Mouse (Mus musculus) forelimb bud, embryonic 11.5 days (tissue): ENCODE measurements around the gene Pde9a.
"Not testable (repeated sequence)": the region's sequence is repeated elsewhere in the genome, so short reads cannot be mapped to it uniquely, and the experiment has no call there.

Source experiments
- DNase-seq: peaks from one replicate; pipeline ENCODE4 v3.0.0-alpha.2; 2012; ENCODE audit warnings: low read depth, low spot score

Gene Pde9a

GRCm38 (mm10) chr17:31385671-31386665 lies at the start of gene Pde9a:
TSS of gene Pde9a (plus strand) at chr17:31386210.
- DNase-seq, result peak; percentile 81

DNA sequence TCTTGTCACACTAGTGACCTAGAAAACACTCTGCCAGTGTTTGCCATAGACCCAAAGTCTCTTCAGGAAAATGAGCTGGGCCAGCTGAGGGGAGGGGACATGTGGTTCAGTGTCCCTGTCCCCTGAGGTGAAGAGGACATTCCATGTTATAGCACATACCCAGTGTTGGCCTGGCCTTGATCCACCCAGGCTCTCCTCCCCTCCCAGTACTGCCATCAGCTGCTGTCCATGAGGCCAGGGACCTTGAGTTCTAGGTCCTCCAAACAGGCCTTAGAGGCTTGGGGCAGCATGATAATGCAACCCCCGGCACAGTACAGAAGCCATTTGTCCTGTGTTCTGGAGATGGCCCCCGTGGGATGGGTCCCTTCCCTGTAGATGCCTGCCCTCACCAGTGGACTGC lies 46.2 kb upstream of the Pde9a start:
- no peak for DNase-seq

DNA sequence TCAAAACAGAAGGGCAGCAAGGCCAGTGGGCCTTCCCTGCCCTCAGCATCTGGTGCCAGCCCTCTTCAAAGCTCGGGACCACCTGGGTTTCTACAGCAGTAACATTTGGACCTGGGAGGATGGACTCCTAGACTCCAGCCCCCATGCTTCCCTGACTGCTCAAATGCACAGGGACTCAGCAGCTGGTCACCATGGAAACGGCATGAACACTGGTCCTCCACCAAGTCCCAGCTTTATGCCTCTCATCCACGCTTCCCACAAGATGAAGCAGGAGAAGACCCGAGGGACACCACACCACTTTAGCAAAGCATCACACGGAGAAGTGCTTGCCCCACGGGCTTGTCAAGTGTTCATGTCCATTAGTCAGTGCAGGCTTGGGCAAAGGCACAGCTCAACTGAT lies 43.8 kb upstream of the Pde9a start:
- DNase-seq, result no peak

DNA sequence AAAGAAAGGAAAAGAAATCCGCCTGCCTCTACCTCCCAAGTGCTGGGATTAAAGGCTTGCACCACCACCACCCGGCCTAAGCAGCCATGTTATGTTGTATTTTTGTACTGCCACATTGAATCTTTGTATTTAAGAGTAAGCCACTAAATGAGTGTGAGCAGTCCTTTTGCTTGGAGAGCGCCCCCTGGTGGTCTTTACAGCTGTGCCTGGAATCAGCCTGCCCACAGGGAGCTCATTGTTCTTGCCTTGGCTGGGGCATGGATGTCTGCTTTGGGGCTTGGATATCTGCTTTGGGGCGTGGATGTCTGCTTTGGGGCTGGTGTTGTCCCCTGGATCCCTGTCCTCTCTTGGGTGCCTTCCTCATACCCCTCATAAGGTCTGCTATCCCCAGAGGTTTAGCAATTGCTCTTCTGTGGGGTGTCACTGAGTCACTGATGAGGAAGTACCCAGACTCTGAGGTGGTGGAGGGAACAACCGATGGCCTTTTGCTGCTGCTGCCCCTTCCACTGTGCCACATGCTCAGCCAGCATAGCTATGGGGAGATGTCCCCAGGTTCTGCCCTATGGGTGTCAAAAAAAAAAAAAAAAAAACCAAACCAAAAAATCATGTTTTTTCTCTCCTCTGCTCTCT lies 41.7 kb upstream of the Pde9a start:
- peak; percentile 80 for DNase-seq

DNA sequence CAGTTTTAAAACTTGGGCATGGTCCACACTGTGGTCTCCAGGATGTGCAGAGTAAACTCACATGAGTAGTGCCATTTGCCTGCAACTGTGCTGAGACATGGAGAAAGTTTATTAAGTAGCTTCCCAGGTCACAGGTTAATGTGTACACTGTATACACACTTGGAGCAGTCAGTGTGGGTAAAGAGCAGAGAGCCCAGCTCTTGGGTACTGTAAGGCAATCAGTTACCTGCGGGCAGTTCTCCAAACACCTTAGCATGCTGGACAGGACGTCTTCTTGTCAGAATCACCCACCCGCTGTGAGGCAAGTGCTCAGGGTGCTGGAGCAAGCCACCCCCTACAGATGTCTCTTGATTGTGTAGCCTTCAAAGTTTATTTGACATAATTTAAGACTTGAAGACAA lies 41.2 kb upstream of the Pde9a start:
- DNase-seq, result no peak

- DNase-seq, result no peak
Measured at GRCm38 (mm10) chr17:31348129-31348528, 37.9 kb upstream of the Pde9a start.

DNA sequence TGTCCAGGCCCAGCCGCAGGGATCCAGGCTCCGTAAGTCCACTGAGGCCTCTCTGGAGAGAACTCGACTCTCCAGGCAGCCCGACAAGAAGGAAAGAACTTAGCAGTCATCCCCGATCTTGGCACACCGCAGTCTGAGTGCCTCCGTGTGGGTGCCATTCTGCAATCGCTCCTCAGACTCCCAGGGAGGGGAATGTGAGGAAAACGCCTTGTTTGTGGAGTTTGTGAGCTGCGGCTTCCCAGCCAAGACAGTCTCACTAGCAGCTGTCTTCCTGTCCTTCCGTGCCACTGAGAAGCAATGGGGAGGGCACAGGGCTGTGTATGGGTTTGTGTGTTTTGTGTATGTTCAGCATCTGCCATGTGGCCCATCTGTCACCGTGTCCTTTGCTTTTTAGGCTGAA lies 36.6 kb upstream of the Pde9a start:
- no peak for DNase-seq

GRCm38 (mm10) chr17:31351984-31352383 lies 34.0 kb upstream of the Pde9a start:
- DNase-seq, result no peak

DNA sequence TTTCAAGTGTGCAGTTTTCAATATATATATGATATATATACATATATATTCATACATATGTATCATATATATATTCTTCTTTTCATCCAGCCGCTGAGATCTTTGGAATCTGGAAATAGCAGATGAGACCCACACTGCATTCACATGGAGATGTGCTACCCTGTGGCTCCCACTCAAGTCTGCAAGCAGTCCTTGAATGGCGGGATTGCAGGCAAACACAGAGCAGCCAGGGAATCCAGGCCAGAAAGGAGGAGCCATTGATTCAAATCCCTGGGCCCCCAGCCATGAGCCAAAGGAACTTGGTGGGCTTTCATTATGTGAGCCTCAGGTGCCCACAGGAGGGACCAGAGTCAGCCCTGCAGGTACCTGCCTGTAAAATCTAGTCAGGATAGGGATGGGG lies 32.8 kb upstream of the Pde9a start:
- no peak for DNase-seq

GRCm38 (mm10) chr17:31354684-31355083 lies 31.3 kb upstream of the Pde9a start:
- DNase-seq, result not testable (repeated sequence)

DNA sequence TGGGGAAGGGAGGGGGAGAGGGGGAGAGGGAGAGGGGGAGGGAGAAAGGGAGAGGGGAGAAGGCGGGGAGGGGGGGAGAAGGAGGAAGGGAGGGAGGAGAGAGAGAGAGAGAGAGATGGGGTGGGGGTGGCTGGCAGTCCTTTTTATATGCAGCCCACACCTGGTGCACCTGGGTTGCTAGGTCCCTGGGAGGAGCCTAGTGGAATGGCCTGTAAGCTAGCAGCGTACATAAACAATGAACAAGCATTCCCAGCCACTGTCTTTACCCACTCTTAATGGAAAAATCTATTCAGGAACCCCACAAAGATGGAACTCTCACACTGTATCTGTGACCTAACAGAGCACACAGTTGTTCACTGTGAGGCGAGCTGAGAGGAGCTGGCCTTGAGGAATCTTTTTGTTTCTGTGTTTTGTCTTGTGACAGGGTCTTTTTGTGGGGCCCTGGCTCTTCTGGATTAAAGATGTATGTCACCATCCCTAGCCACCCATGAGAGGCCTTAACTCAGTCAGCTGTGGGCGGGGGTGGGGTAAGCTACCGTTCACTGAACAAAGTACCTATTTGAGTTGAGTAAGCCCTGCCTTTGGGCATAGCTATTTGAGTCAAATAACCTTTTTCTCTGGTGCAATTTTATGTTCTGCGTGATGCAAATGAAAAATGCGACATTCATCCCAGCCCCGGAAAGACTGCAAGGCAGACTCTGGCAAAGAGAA lies 30.1 kb upstream of the Pde9a start:
- no peak for DNase-seq

DNA sequence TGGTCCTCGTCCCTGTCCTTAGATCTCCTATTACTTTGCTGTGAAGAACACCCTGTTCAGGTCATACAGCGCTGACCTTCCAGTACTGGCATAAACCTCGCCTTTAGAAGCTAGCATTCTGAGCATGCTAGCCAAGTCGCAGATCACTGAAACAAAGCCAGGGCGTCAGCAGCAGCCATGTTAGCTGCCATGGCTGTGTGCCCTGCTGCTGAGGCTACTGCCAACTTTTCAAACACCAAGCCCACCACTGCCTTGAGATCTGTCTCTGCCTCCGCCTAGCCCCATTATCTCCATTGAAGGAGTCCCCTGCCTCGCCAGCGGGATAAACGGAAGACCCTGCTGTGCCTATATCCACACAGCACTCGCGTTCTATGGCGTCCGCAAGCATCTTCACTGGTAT lies 25.4 kb upstream of the Pde9a start:
- no peak for DNase-seq

DNA sequence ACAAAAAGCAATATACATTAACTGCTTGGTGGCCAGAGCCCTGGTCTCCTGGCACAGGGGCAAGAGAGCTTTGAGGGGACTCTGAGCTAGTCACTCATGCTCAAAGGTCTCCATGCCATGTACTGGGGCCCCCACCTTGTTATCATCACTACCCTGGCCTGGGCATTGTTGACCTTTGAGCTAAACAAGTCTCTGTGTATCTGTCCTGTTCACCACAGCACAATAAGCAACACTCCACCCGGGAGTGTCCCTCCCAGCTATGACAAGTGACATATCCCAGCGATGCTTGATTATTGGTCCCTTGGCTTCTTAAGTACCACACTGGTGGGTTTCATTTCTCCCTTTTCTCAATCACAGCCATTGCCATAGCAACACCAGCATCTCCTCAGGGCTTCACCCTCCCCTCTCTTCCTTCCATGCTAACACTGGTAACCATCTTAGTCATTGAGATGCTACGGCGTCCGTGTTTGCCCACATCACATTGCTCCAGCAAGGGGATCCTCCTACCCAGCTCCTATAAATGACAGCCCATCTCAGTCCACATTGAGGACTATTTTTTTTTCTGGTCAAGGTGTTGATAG lies 20.3 kb upstream of the Pde9a start:
- no peak for DNase-seq

DNA sequence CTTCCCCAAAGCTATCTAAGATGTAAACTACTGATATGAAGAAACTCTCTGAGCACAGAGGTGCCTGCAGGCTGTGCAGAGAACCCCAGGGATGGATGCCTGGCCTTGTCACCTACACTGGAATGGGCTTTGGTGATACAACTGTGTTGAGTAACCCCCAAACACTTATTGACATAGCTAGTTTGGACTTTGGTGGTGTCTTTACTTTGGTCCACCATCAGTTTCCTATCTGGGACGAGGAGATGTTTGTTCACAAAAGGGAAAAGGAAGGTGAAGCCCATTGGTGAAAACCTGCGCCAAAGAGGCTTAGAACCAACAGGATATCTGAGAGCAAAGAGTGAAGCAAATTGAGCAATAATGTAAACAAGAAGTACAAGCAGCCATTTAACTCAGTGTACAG lies 15.8 kb upstream of the Pde9a start:
- DNase-seq, result no peak

DNA sequence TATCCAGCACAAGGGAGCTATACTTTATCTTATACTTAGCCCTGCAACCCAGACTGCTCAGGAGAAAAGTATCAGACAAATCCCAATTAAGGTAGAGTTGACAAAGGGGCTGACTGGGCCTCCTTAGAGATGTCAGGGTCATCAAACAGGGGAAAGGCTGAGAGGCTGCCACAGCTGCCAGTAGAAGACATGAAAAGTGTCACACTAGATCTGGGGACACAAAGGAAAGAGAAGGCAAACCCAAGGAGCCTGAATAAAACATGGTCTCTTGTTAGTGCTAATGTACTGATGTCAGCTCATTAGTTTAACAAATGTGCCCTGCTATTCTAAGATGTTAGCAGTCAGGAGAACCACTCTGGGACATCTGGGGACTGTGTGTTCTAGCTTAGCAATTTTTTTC lies 15.1 kb upstream of the Pde9a start:
- DNase-seq, result no peak

DNA sequence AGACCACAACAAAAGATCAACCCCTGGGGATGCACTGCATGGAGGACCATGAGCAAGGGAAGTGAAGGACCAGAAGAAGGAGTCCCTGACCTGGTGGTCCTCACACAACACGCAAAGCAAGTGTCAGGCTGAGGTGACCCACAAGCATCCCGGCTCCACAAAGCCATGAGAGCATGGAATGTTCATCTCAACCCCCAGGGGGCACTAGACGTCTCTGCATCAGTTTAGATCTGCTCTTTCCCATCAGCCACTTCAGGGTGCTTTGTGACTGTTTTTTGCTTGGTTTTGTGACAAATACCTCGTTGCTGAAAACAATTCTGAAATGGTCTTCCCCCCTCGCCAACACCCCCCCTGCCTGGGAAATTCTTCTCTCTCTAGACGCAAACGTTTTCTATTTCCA lies 8.0 kb upstream of the Pde9a start:
- peak; percentile 79 for DNase-seq

- no peak for DNase-seq
Measured at GRCm38 (mm10) chr17:31378361-31378761, 7.6 kb upstream of the Pde9a start.

DNA sequence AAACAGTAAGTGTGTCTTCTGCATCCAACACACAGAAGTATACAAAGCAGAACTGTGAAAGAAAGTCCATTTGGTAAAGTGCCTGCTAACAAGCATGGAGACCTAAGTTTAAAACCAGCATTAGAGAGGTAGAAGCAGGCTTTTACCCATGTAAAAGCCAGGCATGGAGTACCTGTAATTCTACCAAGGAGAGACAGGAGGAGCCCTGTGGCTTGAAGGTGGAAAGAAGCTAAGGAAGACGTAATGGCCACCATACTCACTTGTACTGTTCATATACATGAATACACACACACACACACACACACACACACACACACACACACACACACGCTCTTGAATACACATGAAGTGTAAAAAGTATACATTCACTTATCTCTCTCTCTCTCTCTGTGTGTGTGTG lies 6.9 kb upstream of the Pde9a start:
- DNase-seq, result no peak

- DNase-seq, result no peak
Measured at GRCm38 (mm10) chr17:31379863-31380262, 6.1 kb upstream of the Pde9a start.

GRCm38 (mm10) chr17:31383320-31383719 lies 2.7 kb upstream of the Pde9a start:
- no peak for DNase-seq

GRCm38 (mm10) chr17:31384968-31385627 lies 912 bp upstream of the Pde9a start:
- DNase-seq, result peak; percentile 50
